Mouse (Mus musculus) large intestine, adult 2 months (tissue): ENCODE data around the gene Vwa2. TPM values are rescaled to one million over a fixed set of nuclear protein-coding genes. Genes with fewer than 3 reads are reported as not detected.

ENCODE experiments used
- DNase-seq: peaks from one replicate; pipeline ENCODE4 v3.0.0-alpha.2; 2012; ENCODE audit warnings: low read depth, low spot score
- WGBS: fragments of 180-500 bp; shearing (Covaris S2); methylation state at CpG from one replicate; pipeline ENCODE4 v1.1.7; 2018; 5-methylcytosine and 5-hydroxymethylcytosine counted together
- polyA plus RNA-seq: library from polyadenylated mRNA; depleted of rRNA; stranded (reverse); fragments of >200 nt; gene quantifications from 2 replicates; pipeline ENCODE4 v1.2.3, GENCODE M21; 2012; rRNA removed

Vwa2 gene
- polyA plus RNA-seq: 0.73 and 0.95 TPM in 2 replicates

DNA sequence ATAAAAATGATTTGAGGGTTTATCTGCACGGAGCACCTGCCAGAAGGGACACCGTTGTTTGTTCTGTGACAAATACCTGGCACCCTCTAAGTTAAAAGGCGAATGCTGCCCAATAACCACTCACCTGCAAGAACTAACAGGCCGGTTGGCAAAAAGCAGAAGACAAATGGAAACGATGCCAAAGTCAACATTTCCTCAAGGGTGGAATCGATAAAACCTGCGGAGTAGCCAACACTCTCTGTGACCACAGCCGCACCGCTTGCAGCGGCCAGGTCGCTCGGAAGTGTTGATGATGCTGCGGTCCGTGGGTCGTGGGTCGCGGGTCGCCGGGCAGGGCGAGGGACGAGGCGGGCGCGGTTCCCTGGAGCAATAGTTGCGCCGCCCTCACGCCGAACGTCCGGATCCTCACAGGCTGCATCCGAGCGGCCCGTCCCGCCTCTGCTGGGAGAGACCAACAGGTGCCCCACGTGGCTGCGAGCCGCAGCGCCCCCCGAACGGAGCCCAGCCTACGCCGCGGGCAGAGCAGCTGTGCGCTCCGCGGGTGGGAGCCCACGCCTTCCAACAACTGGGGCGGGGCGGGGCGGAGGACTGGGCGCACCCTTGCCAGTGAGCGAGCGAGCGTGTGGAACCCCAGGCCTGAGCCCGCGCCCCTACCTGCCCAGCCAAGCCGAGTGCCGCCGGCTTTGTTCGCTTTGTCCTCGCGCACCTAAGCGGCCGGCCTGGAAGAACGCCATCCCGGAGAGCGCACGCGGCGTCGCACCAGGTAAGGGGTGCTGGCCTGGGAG is at the start of gene Vwa2:
TSS of gene Vwa2 (plus strand) at position 434 of the 785 bp plus-strand sequence.
- 2% methylated on average over 71 of the region's 71 CpGs for WGBS
- DNase-seq: peak; percentile 29

DNA sequence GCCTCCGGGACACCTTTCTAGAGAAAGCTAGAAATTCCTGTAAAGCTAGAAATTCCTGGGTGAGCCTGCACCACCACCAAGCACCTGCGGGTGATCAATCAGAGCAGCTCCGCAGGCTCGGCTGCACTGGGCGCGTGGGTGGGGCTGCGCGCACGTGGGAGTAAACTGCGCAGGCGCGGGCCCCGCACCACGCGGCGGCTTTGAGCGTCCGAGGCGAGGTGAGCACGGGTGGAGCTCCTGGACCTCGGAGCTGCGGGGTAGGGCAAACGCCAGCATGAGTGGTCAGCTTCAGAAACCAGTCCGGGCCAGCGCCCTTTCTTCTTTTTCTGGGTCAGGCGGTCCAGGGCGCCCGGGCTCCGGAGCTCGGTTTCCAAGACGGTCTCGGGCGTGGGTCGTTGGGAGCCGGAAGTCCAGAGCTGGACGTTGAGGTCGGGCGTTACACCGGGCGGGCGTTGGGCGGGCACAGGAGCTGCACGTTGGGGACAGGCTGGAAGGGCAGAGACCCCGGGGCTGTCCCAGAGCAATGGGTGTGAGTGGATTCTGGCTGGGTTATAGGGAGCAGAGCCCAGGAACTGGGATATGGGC is 47.9 kb upstream of the Vwa2 start, which contains the start of gene Tdrd1:
TSS of gene Tdrd1 (plus strand) at position 163 of the 585 bp plus-strand sequence.
- WGBS: 58% methylated on average over 44 of the region's 44 CpGs
- DNase-seq: no peak

DNA sequence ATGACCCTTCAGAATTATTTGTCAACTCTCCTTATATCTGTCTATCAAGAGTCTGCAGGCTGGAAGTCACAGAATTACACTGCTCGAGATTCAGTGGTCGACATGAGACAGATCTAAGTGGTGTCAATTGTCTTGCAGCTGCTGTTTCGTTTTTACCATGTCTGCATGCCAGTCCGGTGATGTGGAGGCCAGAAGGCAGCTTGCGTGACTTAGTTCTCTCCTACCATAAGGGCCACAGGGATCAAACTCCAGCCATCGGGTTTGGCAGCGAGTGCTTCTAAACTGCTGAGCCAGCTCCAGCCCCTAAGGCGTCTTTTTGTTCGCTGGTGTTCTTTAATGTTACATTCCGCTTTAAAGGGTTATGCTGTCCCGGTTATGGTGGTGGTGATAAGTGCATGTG is 45.7 kb upstream of the Vwa2 start:
- WGBS: 85% methylated on average over 11 of the region's 11 CpGs
- no peak for DNase-seq

DNA sequence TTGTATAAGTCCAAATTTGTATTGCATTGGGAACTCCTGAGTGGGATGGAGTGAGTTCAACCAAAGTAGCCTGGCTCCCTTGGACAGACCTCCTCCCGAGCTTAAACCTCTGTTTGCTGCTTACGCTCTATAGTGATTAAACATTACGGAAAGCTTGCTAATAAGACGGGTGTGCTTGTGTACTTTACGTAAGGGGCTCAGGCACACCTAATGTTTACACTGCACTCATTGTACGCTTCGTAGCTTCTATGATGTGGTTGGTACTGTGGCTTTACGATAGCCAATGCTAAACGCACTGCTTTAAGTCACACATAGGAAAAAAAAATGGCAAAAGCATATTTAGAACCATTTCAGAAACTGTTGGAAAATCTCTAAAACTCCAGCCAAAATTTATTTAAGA is 44.8 kb upstream of the Vwa2 start:
- DNase-seq: no peak

DNA sequence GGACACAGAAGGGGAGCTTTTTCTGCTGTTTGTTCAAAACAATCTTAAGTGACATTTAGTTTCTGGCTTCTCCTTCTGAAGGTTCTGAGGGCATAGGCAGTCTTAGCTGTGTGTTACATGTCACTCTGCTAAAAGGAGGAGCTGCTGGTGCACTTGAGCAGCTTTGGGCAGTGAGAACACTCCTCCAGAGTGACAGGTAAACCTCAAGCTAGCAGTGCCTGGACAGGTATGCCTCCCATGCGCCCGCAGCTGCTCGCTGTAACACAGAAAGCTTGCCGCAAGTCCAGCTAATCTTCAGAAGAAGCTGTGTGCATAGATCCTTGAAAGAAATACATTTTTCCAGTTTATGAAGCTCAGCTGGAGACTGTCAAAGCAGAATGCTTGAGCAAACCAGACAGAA is 43.9 kb upstream of the Vwa2 start:
- WGBS: 91% methylated on average over 4 of the region's 4 CpGs
- no peak for DNase-seq

More for the DNA sequence above, 44.8 kb upstream of the Vwa2 start:
- WGBS: 24% methylated on average over 9 of the region's 9 CpGs

DNA sequence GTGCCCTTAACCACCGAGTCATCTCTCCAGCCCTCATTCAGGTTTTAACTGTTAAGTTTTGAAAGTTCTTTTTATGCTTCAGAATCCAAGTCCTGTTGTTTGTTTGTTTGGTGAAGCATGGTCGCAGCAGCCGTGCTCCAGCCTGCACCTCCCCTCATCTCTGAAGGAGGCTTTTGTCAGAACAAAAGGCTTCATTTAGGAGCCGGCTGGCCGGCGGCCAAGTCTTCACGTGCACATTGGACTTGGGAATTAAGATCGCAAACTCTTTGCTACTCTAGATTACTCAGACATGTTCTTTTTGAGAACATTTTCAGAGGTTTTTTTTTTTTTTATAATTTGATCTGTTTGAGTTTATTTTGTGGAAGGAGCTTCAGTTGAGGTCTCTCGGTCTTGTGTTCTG is 38.7 kb upstream of the Vwa2 start:
- no peak for DNase-seq
- WGBS: 20% methylated on average over 9 of the region's 9 CpGs

DNA sequence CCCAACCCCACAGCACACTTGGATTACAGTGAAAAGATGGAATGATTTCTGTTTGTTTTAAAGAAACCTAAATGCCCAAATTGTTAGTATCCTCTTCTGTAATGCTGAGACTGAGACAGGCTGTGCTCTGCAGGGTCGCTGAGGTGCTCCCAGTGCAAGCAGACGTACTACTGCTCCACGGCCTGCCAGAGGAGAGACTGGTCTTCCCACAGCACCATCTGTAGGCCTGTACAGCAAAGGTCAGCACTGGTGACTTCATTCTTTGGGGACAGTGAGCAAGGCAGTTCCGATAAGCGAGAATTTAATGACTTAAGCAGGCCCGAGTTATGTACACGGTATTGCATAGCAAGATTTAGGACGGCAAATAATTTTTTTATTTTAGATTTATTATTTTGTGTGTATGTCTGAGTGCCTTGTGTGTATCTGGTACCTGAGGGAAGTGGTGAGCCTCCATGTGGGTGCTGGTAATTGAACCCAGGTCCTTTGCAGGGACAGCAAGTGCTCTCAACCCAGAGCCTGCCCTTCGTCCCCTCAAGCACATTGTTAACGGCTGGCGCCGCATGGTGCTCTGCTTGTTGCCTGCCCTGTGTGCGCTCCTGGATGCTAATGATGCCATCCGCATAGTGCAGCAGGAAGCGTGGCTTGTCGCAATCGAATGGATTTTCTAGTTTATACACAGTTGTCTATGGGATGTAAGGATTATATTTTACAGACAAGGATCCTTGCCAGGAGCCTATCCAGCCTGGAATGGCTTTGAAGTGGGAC is 34.9 kb upstream of the Vwa2 start:
- no peak for DNase-seq
- 78% methylated on average over 17 of the region's 17 CpGs for WGBS

DNA sequence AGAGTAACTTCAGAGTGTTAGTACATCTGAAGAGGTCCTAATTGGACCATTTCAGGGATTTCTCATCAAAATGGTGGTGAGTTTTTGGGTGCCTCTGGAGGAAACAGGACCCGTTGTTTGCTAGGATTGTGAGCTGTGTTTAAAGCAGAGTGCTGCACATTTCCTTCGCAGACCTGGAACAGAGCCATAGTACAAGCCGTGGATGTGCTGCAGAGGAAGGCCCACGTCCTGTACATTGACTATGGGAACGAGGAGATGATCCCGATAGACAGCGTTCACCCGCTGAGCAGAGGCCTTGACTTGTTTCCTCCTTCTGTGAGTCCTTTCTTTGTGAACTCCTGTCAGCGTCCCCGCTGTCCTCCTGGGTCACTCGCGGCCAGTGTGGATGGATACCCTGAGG is 31.1 kb upstream of the Vwa2 start:
- DNase-seq: no peak
- WGBS: 84% methylated on average over 12 of the region's 12 CpGs

DNA sequence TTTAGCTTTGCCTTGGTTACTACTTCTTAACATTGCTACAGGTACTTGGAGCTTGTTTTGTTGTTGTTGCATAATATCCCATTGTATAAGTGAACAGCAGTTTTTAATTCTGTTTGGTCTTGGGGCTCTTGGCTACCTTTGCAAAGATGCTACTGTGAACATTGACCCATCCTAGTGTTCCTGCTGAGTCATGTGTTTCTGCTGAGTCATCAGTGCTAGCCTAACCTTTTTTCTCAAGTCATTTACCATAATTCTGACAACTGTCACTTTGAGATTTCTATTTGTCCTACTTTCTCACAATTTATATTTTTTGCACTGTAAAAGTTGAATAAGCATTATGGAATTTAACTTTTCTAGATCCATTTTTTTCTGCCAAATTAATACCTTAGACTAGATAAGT is 21.5 kb upstream of the Vwa2 start:
- no peak for DNase-seq

DNA sequence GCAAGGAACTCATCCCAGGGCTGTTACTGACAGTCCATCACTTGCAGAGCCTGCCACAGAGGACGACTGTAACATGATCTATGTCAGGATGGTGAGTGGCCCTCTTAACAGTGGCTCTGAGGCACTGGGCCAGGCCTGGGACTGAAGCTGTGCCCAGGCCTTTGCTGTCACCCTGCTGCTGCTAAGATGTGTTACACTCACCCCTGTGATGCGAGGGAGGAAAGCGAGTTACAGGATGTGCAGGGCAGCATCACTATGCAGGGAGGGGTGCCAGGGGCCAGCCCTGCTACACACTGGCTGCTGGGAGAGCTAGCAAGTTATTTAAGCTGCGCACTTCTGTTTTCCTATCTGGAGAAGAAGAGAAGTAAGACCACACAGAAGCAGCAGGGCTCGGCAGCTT is 17.6 kb upstream of the Vwa2 start:
- WGBS: 66% methylated on average over 5 of the region's 5 CpGs
- no peak for DNase-seq

DNA sequence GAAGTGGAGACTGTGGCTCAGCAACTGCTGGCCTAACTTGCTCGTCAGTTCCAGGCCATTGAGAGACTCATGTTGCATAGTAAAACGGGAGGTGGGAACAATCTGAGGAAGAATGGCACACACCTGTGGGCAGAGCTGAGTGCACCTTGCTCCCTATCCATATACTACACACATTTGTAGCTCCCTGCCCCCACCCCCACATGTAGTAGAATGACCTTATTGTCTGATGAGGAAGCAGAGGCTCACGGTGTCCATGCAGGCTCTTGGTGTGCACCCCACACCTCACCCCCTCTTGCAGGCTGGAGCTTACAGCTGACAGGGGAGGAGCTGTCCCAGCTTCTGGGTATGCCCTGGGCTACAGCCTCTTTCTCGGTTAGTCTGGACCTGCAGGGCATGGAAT is 6.3 kb upstream of the Vwa2 start:
- DNase-seq: no peak
- WGBS: 45% methylated on average over 4 of the region's 4 CpGs

DNA sequence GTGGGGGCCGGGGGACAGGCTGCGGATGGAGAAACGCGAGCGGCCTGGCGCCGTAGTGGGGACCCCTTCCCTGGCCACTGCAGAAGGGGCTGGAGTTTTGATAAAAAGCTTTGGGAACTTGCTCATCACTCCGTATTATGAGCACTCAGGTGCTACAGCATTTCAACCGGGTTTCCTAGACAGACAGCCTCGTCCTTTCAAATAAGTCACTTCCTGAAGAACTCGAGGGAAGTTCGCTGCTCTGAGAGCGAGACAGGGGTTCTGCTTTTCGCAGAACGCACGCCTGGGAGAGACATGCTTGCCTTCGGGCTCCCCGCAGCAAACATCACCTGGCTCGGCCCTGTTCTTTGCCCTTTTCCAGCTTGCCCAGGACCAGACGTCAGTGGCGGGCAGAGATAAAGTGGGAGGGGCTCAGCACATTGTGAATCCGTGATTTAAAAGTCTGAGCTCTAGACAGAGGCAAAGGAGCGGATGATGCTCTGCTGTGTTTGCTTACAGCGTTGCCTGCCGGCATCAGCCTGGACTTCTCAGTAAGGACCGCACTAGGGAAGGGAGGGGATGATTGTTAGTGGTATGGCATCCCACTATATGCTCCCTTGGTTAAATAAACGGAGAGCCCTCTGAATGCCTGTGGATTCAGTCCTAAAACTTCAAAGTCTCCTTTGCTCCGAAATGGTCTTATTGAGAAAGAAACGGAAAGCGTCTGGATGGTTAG is 709 bp downstream of the Vwa2 start:
- 5% methylated on average over 30 of the region's 30 CpGs for WGBS
- DNase-seq: no peak

DNA sequence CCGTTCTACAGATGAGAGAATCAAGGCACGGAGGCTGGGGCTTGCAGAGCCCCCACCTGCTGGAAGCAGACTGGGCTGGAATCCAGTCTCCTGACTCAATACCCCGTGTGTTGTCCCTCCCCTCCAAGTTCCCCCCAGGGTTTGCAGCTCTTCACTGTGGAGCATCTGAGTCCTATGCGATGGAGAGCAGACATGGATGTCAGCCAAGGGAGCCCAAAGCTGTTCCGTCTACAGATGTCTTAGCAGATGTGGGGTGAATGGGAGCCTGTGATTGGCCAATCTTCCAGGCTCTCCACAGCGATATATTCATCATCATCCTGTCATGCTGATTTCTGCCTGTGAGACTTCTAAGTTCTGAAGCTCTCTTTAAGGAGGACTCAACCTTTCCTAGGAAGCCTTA is 3.3 kb downstream of the Vwa2 start:
- 72% methylated on average over 6 of the region's 6 CpGs for WGBS
- no peak for DNase-seq

DNA sequence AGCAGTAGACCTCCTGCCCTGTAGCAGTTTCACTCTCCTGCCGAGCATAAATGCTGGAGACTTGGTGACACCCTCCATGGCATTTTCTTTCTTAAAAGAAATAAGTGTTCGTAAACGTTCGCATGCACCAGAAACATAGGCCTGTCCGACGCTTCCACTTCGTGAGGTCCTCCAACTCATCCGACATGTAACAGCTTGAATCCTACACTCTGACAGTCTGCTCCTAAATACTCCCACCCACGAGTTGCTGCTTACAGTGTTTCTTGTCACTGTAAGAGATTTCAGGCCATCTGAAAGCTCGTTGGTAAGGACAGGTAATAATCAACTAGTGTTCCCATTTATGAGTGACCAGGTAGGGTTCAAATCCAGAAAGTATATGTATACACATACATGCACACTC is 13.8 kb downstream of the Vwa2 start:
- WGBS: 82% methylated on average over 10 of the region's 10 CpGs
- DNase-seq: no peak

DNA sequence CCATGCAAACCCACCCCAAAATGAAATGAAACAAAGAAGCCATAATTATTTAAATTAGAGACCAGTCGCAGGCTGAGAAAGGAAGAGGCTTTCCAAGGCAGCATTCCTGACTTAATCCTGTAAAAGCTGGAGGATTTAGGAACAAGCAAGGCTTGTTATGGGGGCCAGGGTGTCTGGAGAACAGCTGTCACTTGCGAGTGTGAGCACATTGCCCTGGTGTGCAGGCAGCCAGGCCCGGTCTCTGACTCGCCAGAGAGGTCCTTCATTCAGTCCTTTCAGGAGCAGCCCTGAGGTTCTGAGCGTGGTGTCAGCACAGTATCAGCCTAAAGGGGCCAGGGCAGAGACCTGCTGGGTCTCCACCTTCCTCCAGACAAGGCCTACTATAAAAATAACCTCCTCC is 14.6 kb downstream of the Vwa2 start:
- 76% methylated on average over 5 of the region's 5 CpGs for WGBS

DNA sequence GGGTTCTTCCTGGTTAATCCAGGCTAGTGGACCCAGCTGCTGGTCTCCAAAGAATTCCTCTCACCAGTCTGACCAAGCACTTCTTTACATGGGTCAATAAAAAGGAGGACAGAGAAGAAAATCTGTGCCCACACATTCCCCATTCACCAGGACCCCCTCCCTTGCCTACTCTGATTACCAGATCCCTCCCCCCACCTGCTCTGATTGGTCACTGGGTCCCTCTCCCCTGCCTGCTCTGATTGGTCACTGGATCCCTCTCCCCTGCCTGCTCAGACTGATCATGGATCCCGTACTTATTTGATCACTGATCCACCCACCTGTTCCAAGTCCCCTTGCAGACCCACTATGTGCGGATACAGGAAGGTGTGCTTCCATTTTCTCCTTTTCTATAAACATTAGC is 17.4 kb downstream of the Vwa2 start:
- DNase-seq: no peak
- WGBS: 70% methylated on average over 2 of the region's 2 CpGs

More for the DNA sequence above, 14.6 kb downstream of the Vwa2 start:
- no peak for DNase-seq

DNA sequence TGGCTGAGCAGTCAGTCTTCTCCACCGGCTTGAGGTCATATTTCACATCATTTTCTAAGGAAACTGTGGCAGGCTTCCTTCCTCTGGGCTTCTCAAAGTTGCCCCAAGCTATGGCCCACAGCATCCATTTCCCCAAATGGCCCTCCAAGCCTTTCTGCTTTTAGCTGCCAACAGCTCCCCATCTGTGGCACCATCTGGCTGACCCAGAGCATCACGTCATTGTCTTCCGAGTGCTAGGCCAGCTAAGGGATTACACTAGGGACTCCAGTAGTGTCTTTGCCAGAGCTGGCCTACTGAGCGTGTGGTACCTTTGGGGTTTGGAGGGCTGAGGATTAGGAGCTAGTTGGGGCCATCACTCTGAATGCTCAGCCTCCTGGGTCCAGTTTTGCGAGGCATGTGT is 18.5 kb downstream of the Vwa2 start:
- DNase-seq: no peak
- WGBS: 93% methylated on average over 5 of the region's 5 CpGs

DNA sequence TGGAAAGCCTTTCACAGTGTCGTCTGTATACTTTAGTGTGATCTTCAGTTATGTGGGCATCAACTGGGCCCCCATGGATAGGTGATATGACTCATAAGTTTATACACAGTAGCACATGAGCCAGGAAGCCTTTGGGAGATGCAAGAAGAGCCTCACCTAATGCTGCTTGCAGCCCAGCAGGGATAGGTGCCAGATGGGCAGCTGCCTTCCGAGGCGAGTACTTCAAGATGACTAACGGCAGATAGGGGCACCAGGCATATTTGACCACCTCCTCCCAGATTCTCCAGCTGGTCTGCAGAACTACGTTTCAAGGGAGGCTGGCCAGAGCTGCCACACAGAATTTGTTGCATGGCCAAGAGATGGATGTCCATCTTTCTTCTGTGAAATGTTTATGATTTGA is 19.3 kb downstream of the Vwa2 start:
- 78% methylated on average over 5 of the region's 5 CpGs for WGBS
- no peak for DNase-seq

DNA sequence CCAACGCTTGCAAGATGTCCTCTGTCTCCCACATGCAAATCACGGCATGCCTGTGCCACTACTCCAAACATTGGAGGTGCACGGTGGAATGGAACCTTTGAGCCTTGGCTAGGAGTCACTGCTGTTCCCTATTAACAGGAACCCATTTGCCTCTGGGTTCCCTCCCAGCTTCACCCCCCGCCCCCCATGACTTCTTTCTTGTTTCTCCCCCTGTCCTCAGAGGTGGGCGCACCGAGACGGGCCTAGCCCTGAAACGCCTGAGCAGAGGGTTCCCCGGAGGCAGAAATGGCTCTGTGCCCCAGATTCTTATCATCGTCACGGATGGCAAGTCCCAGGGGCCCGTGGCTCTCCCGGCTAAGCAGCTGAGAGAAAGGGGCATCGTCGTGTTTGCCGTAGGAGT is 23.6 kb downstream of the Vwa2 start:
- WGBS: 87% methylated on average over 16 of the region's 16 CpGs
- DNase-seq: no peak

DNA sequence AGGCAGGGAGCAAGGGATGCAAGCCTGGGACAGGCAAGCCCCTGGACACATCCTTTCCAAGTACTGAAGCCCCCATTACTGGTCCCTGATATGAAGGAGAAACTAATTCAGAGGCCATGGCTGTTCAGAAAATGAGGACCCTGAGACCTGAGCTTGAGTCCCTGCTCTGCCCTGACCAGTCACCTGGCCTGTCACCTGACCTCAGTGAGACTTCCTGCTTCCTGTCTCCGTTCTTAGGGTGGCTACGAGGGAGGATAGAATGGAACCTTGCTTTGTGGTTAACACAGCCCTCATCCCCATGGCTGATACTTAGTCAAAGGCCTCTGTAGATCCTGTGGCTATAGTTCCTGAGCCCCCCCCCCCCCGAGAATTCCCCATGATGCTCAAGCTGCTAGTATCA is 30.0 kb downstream of the Vwa2 start:
- DNase-seq: no peak
- WGBS: 70% methylated on average over 3 of the region's 3 CpGs
